Mouse (Mus musculus) intestine, embryonic 16.5 days (tissue): ENCODE measurements at regions not wholly inside any gene's neighbourhood (a gene's known extent, or its start where the extent isn't known, plus 50 kb on each side); places are given as distances from the start of the nearest gene placed in this dataset.

Source experiments
- ATAC-seq: fragments of 200-750 bp; cut with Nextera tagmentation; 2 replicates; pipeline ENCODE4 v1.8.0; 2017; ENCODE audit warnings: moderate TSS enrichment, moderate library complexity
- H3K27ac ChIP-seq: fragments of 300-500 bp; sonication (generic); 2 replicates; pipeline ENCODE4 v1.5.1; 2014; ENCODE audit warnings: mild to moderate bottlenecking, low read length
- H3K27me3 ChIP-seq: fragments of 300-500 bp; sonication (generic); replicated peaks from 2 replicates; pipeline ENCODE4 v1.6.1; 2014; ENCODE audit warnings: low read length, control low read depth, mixed read lengths; ENCODE audit not compliant: control insufficient read depth, insufficient read depth
- H3K36me3 ChIP-seq: fragments of 300-500 bp; sonication (generic); 2 replicates; pipeline ENCODE4 v1.6.1; 2014; ENCODE audit warnings: low read length, control low read depth; ENCODE audit not compliant: control insufficient read depth, insufficient read depth
- H3K4me1 ChIP-seq: fragments of 300-500 bp; sonication (generic); 2 replicates; pipeline ENCODE4 v1.6.1; 2014; ENCODE audit warnings: low read length, control low read depth, mixed read lengths; ENCODE audit not compliant: control insufficient read depth, insufficient read depth
- H3K4me2 ChIP-seq: fragments of 300-500 bp; sonication (generic); 2 replicates; pipeline ENCODE4 v1.6.1; 2014; ENCODE audit warnings: low read depth, low read length, control low read depth
- H3K4me3 ChIP-seq: fragments of 300-500 bp; sonication (generic); 2 replicates; pipeline ENCODE4 v1.5.1; 2014; ENCODE audit warnings: mild to moderate bottlenecking, low read length
- H3K9ac ChIP-seq: fragments of 300-500 bp; sonication (generic); 2 replicates; pipeline ENCODE4 v1.6.1; 2014; ENCODE audit warnings: low read depth, low read length
- H3K9me3 ChIP-seq: fragments of 300-500 bp; sonication (generic); 2 replicates; pipeline ENCODE4 v1.6.1; 2016; ENCODE audit warnings: low read length, control low read depth; ENCODE audit not compliant: control insufficient read depth
- WGBS: fragments of 180-500 bp; shearing (Covaris S2); extraction: QIAGEN DNeasy Blood & Tissue Kit; methylation state at CpG from one replicate; pipeline ENCODE4 v1.1.7; 2014; 5-methylcytosine and 5-hydroxymethylcytosine counted together

DNA sequence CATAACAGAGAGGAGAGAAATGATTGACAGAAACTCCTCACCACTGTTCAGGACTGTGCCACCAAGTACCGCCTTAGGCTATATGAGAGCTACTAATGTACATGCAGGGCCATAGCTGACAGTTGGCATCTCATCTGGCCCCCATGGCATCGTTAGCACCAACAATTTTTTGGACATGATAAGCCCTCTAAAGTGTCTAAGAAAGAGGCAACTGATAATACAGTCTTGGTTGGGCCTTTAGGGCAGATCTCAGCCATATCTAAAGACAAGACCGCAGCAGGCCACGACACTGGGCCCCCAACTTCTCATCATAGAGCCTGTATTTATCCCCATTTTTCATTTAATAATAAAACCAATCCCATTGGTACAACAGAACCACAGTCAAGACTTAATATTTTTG, 128.1 kb downstream of the Slc38a4 start:
- ATAC-seq: no peak
- Histone ChIP-seq H3K4me3 (no peak overlapping the region), H3K27ac (no peak overlapping the region), H3K4me2 (no peak overlapping the region), H3K27me3 (no peaks in the 10 kb centered on the region), H3K36me3 (no peaks in the 10 kb centered on the region), H3K4me1 (no peaks in the 10 kb centered on the region), H3K9ac (no peak overlapping the region), H3K9me3 (no peaks in the 10 kb centered on the region)
- 92% methylated on average over 4 of the region's 4 CpGs for WGBS

GRCm38 (mm10) chr15:96926660-96927059, 129.1 kb downstream of the Slc38a4 start:
- Histone ChIP-seq H3K9me3 (no peaks in the 10 kb centered on the region), H3K9ac (no peak overlapping the region), H3K4me1 (no peaks in the 10 kb centered on the region), H3K36me3 (no peaks in the 10 kb centered on the region), H3K4me3 (no peak overlapping the region), H3K27ac (no peak overlapping the region), H3K27me3 (no peaks in the 10 kb centered on the region), H3K4me2 (no peak overlapping the region)
- ATAC-seq: no peak
- WGBS: 80% methylated on average over 1 of the region's 1 CpGs

DNA sequence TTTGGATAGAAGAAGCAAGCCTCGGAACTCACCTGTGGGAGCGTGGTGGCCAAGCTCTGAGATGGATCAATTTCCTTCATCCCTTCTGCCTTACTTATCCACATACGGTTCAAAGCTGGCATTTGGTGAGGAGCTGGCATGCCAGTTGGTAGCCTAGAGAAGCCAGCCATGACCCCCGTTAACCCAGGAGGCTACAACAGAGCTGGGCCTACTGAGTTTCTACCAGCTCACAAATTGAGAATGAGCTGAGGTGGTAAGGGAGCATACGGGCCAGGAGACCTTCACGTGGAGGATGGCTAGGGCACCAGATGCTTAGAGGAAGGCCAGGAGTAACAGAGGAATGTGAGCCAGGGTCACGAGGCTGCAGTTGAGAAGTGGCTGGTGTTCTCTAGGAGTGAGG, 139.2 kb downstream of the Slc38a4 start:
- no peaks in the 10 kb centered on the region for H3K36me3 ChIP-seq
- H3K9ac ChIP-seq: no peak overlapping the region
- no peaks in the 10 kb centered on the region for H3K4me1 ChIP-seq
- no peak overlapping the region for H3K27ac ChIP-seq
- no peak for ATAC-seq
- WGBS: 88% methylated on average over 7 of the region's 7 CpGs
- no peak overlapping the region for H3K4me2 ChIP-seq
- H3K27me3 ChIP-seq: no peaks in the 10 kb centered on the region
- no peak overlapping the region for H3K4me3 ChIP-seq
- no peaks in the 10 kb centered on the region for H3K9me3 ChIP-seq

- H3K9me3 ChIP-seq: no peaks in the 10 kb centered on the region
- no peak overlapping the region for H3K4me2 ChIP-seq
- H3K9ac ChIP-seq: no peak overlapping the region
- H3K4me1 ChIP-seq: no peaks in the 10 kb centered on the region
- no peak for ATAC-seq
- H3K36me3 ChIP-seq: no peaks in the 10 kb centered on the region
- H3K27ac ChIP-seq: no peak overlapping the region
- WGBS: 82% methylated on average over 10 of the region's 10 CpGs
- H3K4me3 ChIP-seq: no peak overlapping the region
- no peaks in the 10 kb centered on the region for H3K27me3 ChIP-seq
These were observed 140.2 kb downstream of the Slc38a4 start for GRCm38 (mm10) chr15:96915544-96915943.

- Histone ChIP-seq H3K36me3 (no peaks in the 10 kb centered on the region), H3K4me2 (no peak overlapping the region), H3K4me3 (no peak overlapping the region), H3K4me1 (no peaks in the 10 kb centered on the region), H3K27ac (no peak overlapping the region), H3K27me3 (no peaks in the 10 kb centered on the region), H3K9ac (no peak overlapping the region), H3K9me3 (no peaks in the 10 kb centered on the region)
- 86% methylated on average over 6 of the region's 6 CpGs for WGBS
- ATAC-seq: no peak
These were observed 140.8 kb downstream of the Slc38a4 start for GRCm38 (mm10) chr15:96914988-96915387.

DNA sequence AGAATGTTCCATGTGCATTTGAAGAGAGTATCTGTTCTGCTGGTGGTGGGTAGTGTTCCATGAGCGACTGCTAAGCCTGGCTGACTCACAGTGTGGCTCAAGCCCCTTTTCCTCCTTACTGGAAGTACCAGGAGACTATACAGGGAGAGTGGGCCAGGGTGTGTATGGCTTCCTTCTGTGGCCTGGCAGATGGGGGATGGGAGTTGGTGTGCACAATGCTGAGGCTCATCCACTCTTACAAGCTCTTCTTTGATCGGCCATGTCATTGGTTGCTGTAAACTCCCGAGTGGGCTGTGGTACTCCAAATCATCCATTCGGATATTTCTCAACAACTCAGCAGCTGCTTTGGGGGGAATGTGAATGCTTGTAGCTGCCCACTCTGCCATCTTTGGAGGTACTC, 150.2 kb downstream of the Slc38a4 start:
- Histone ChIP-seq H3K4me2 (no peak overlapping the region), H3K27me3 (0 out of 2 replicates have a peak, but pooled peaks cover 2% of the 10 kb centered on the region), H3K9ac (no peak overlapping the region), H3K4me1 (no peaks in the 10 kb centered on the region), H3K36me3 (no peaks in the 10 kb centered on the region), H3K4me3 (no peak overlapping the region), H3K27ac (no peak overlapping the region), H3K9me3 (no peaks in the 10 kb centered on the region)
- no peak for ATAC-seq
- WGBS: 91% methylated on average over 4 of the region's 4 CpGs

DNA sequence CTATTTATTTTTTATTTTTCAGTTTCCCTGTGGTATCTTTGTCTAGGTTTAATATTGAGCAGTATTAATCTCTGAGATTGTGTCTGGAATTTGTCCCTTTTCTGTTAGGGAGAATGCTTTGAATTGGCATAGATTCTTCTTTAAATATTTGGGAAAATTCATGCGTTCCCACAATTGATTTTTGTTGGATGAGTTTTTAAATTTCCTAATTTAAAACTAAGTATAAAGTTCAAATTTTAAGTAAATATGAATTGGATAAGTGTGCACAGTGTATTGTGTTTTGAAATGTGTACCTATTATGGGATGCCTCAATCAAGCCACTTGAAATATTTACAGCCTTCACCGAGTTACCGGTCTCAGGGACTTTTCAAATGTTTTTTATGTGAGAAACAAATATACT, 152.3 kb downstream of the Slc38a4 start:
- H3K4me3 ChIP-seq: no peak overlapping the region
- H3K27ac ChIP-seq: no peak overlapping the region
- H3K27me3 ChIP-seq: no peaks in the 10 kb centered on the region
- no peak overlapping the region for H3K9ac ChIP-seq
- H3K4me1 ChIP-seq: no peaks in the 10 kb centered on the region
- H3K9me3 ChIP-seq: no peaks in the 10 kb centered on the region
- no peak for ATAC-seq
- WGBS: 87% methylated on average over 3 of the region's 3 CpGs
- no peak overlapping the region for H3K4me2 ChIP-seq
- H3K36me3 ChIP-seq: no peaks in the 10 kb centered on the region

- no peak for ATAC-seq
- Histone ChIP-seq H3K4me2 (no peak overlapping the region), H3K4me1 (no peaks in the 10 kb centered on the region), H3K4me3 (no peak overlapping the region), H3K9ac (no peak overlapping the region), H3K9me3 (no peaks in the 10 kb centered on the region), H3K36me3 (no peaks in the 10 kb centered on the region), H3K27me3 (no peaks in the 10 kb centered on the region), H3K27ac (no peak overlapping the region)
- WGBS: 76% methylated on average over 8 of the region's 8 CpGs
These were observed 153.0 kb downstream of the Slc38a4 start for GRCm38 (mm10) chr15:96902781-96903180.

GRCm38 (mm10) chr15:96901616-96902015, 154.1 kb downstream of the Slc38a4 start:
- no peak for ATAC-seq
- H3K36me3 ChIP-seq: no peaks in the 10 kb centered on the region
- WGBS: 93% methylated on average over 9 of the region's 9 CpGs

DNA sequence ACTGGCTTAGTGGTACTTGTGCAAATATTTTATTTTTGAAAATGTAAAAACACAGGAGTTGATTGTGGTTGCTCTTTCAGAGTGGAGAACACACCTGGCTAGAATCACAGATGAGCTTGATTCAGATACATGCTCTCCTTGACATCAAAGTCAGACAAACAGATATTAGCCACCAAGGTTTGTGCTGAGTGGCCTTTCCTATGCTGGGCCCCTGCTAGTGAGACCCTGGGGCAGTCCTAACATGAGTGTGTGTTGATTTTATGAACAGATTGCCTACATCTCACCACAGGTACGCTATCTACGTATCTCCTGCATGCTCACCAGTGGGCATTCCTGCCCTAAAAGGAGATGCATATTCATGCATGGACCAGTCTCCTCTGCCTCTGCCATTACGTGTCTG, 157.5 kb downstream of the Slc38a4 start:
- H3K36me3 ChIP-seq: no peaks in the 10 kb centered on the region
- no peak overlapping the region for H3K9ac ChIP-seq
- H3K27me3 ChIP-seq: no peaks in the 10 kb centered on the region
- H3K4me1 ChIP-seq: no peaks in the 10 kb centered on the region
- ATAC-seq: no peak
- no peaks in the 10 kb centered on the region for H3K9me3 ChIP-seq
- no peak overlapping the region for H3K4me2 ChIP-seq
- no peak overlapping the region for H3K27ac ChIP-seq
- H3K4me3 ChIP-seq: no peak overlapping the region
- WGBS: 91% methylated on average over 3 of the region's 3 CpGs

More at GRCm38 (mm10) chr15:96901616-96902015, 154.1 kb downstream of the Slc38a4 start:
- Histone ChIP-seq H3K27me3 (no peaks in the 10 kb centered on the region), H3K4me2 (no peak overlapping the region), H3K9ac (no peak overlapping the region), H3K27ac (no peak overlapping the region), H3K9me3 (no peaks in the 10 kb centered on the region), H3K4me3 (no peak overlapping the region), H3K4me1 (no peaks in the 10 kb centered on the region)
